Mouse (Mus musculus): ENCODE results near the gene Vamp2.

The Vamp2 gene

DNA sequence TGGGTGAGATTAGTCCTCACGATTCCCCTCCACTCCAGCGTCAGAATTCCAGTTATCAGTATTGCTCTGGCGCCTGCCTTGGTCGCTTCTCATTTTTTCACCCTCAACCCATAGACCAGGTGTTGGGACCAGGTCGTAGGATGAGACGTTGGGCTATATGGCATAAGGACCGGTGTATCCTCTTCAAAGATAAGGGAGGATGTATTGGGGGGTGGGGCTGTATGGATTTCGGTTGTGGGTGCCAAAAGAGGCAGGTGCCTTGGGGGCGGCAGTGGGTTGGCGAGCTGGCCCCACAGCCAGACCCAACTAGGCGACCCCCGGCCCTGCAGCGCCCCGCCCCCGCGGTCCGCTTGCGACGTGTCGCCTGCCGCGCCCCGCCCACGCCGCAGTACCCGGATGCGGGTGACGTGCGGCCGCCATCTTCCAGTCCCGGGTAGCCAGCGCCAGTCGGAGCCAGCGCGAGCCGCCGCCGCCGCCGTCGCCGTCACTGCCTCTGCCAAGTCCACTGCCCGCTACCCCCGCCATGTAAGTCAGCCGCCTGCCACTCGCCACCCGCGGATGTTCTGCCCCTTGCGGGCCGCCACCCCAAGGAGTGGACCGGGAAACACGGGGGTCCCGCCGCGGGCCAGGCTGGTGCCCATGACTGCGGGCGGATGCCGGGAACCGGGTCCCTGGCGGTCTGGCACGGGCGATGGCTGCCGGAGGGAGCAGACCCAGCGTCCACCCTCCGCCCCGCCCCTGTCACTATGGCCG lies at the start of gene Vamp2:
Vamp2 (plus strand) TSS at position 388 of the 753 bp plus-strand sequence.
- peak; percentile 94 for DNase-seq (ENCODE audit: extremely low spot score, low spot score)

- peak; percentile 89 for DNase-seq (ENCODE audit: extremely low spot score, low spot score)
These were observed 42.5 kb upstream of the Vamp2 start, which contains the start of gene Aurkb for GRCm38 (mm10) chr11:69045531-69046394. Gene Aurkb, plus strand, starts transcription at chr11:69045647.

GRCm38 (mm10) chr11:69046395-69046774 lies 41.9 kb upstream of the Vamp2 start:
- DNase-seq (ENCODE audit: extremely low spot score, low spot score): no peak

DNA sequence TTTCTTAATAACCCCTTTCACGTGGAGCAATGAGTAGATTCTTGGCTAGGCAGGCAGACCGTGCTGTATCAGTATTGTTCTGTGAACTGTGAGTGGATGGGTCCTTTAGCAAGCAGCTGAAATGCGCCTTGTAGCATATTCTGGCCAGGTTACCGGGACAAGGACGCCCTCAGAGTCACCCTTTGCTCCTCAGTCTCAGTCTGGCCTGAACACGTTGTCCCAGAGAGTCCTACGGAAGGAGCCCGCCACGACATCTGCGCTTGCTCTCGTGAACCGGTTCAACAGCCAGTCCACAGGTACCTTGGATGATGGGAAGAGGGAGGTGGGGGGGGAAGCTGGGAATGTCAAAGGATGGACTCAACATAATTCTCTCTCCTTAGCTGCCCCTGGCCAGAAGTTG lies 40.7 kb upstream of the Vamp2 start:
- DNase-seq (ENCODE audit: extremely low spot score, low spot score): no peak

GRCm38 (mm10) chr11:69048151-69048550 lies 40.1 kb upstream of the Vamp2 start:
- DNase-seq (ENCODE audit: extremely low spot score, low spot score): no peak

GRCm38 (mm10) chr11:69050748-69051147 lies 37.5 kb upstream of the Vamp2 start:
- DNase-seq (ENCODE audit: extremely low spot score, low spot score): no peak

DNA sequence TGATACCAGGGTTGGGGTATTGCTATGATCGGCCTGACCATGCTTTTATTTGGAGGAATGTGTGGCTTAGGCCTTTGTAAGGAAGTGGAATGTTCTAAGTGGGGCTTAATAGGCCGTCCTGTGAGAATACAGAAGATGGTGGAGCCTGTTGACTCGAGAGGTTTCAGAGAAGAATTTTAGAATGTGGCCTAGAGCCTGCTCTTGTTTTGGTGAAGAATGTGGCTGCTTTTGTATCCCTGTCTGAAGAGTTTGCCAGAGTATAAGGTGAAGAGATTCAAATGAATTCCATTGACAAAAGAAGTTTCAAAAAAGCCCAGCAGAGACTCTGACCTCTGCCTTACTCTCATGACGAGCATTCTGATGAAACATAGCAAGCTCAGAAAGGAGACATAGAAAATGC lies 36.5 kb upstream of the Vamp2 start:
- DNase-seq (ENCODE audit: extremely low spot score, low spot score): no peak

DNA sequence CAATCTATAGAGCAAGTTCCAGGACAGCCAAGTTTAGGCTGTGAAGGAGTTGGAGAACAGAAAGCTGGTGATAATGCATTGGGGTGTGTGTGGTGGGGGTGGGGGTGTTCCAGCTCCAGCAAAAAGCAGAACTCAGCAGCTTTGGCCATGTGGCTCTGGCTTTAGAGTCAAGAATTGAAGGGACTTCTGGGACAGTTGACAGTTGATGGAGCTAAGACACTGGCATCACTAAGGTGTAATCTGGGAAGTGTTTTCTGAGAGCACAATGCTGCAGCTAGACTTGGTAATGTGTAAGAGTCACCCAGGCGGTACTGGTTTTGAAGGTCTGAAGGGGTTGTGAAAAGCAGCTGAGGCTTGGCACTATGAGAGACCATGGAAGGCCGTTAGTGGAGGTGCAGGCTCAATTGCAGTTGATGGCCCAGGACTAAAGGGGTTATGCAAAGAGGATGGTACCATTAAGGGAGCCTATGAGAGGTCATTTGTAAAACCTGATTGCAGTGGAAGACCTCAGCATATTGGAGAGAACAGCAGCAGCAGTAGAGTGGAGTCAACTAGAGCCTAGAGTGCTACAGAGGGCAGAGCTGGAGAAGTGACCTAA lies 35.4 kb upstream of the Vamp2 start:
- DNase-seq (ENCODE audit: extremely low spot score, low spot score): no peak

DNA sequence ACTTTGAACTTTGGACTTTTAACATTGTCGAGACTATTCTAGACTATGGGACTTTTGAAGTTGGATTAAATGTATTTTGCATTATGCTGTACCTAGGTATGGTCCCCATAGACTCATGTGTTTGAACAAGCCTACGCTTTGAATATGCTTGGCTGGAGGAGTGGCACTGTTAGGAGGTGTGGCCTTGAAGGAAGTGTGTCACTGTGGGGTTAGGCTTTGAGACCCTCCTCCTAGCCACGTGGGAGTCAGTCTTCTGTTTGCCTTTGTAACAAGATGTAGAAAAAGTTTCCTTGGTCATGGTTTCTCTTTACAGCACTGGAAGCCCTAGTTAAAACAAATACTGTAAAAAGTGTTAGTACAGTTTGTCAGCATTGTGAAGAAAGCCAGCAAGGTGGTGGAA lies 34.4 kb upstream of the Vamp2 start:
- DNase-seq (ENCODE audit: extremely low spot score, low spot score): no peak

GRCm38 (mm10) chr11:69058265-69058664 lies 30.0 kb upstream of the Vamp2 start:
- no peak for DNase-seq (ENCODE audit: extremely low spot score, low spot score)

DNA sequence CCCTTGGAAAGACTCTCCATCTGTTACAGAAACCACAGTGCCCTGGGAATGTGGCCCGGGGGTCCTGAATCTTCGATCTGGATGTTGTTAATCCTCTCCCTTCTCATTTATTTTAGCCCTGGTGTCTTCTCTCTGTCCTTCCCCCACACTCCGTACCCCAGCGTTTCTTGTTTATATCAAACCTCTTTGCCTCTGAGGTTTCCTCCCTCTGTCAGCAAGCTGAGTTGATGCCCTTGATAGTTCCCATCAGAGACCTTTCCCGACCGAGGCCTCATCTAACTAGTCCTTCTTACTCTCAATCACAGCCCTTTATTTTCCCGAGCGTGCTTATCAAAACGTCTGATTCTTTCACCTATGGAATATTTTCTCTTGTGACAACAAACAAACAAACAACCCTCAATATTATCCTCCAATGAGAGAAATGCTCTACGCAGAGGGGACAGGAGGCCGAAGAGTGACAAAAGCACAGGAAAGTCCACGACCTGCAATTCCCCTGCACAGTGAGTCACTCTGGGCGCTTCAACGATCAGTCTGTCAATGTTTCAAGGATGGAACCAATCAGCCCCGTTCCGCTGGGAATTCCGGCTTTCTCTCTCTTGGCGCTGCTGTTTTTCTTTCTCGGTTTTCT lies 29.4 kb upstream of the Vamp2 start:
- DNase-seq (ENCODE audit: extremely low spot score, low spot score): no peak

- peak; percentile 93 for DNase-seq (ENCODE audit: extremely low spot score, low spot score)
These were observed 28.8 kb upstream of the Vamp2 start, which contains the start of gene Borcs6 for GRCm38 (mm10) chr11:69059357-69059974. Gene Borcs6, plus strand, starts transcription at chr11:69059717.

DNA sequence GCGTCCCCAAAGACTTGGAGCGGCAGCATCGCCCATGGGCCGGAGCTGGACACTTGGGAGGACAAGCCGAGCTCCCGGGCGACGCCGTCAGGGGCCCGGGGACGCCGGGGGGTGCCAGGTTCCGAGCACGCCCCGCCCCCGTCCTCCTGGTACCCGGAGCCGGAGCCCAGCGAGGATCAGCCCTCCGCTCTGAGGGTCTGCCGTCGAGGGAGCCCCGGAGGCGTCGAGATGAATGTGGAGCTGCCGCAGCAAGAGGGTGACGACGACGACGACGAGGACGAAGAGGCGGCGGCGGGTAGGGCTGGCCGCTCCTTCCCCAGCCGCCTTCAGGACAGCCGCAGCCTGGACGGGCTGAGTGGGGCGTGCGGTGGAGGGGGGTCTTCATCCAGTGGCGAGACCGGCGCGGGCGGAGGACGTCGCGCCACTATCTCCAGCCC lies 28.3 kb upstream of the Vamp2 start:
- DNase-seq (ENCODE audit: extremely low spot score, low spot score): no peak

DNA sequence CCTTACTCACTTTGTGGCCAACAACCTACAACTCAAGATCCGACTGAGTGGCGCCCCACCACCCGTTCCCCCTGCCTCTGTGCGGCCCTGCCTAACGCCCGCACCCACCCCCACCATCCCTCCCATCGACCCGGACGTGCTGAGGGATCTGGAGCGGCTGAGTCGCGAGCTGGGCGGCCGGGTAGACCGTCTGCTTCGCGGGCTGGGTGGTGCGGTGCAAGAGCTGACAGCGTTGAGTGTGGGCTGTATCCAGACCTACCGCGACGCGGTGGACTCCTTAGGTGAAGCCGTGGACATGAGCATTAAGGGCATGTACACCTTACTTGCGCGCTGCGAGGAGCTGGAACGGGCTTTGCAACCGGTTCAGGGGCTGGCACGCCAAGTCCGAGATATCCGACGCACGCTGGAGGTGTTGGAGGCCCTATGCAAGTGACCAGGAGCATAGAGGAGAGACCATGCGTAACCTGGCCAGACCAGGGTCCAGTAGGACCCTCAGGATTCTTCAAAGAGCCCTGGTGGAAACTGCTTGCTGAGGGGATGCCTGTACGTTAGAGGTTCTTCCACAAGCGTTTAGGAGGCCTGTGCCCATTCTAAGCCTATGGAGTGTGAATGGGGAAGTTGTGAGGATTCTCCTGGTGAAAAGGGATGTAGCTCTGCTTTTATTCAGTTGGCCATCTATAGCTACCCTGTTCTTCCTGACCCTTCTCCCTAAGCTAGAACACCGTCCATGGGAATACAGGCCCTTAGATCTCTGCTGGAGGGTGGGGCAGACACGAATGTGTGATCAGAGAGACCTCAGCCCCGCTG lies 27.6 kb upstream of the Vamp2 start:
- peak; percentile 53 for DNase-seq (ENCODE audit: extremely low spot score, low spot score)

DNA sequence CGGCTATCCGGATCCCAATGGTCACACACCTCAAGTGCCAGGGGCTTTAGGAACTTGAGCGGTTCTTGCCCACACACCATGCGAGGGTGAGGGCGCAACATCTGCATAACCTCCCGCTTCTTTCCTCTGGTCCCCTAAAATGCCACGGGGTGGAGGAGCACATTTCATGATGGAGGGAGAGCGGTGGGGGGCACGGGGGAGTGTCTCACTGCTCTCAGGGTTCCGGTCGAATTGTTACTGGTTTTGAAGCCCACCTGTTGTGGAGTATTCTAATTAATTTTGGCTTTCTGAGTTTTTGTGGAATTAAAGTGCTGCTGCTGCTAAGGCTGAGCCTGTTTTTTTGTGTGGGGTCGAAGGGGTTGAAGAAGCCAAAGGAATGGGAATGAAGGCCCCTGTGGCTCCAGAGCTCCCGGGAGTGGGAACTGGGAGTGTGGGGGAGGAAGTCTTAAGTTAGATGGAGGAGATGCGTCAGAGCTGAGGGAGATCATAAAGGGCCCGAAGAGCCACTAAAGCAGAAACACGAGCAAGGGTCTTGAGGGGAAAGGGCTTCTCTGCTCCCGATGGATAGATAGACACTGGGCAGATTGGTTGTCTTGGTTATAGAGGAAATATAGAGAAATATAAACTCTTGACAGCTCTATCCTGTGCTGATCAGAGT lies 26.9 kb upstream of the Vamp2 start:
- DNase-seq (ENCODE audit: extremely low spot score, low spot score): peak; percentile 44

- DNase-seq (ENCODE audit: extremely low spot score, low spot score): peak; percentile 78
These were observed 26.0 kb upstream of the Vamp2 start for GRCm38 (mm10) chr11:69062194-69062760.

DNA sequence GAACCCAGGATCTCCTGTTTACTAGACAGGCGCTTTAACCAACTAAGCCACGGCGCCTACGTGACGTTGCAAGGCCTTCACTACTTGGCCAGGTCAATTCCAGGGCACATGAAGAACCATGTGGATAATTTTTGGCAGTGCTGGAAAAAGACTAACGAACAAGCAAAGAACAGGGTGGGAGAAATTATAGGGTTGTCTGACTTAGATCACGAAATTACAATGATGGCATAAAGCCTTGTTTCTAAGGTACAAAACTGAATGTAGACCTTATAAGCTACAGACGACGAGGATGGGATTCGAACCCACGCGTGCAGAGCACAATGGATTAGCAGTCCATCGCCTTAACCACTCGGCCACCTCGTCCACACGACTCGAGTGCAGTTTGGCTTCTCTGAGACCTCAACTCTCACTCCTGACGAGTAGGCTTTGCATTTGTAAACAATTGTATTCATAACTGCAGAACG lies 25.5 kb upstream of the Vamp2 start:
- peak; percentile 98 for DNase-seq (ENCODE audit: extremely low spot score, low spot score)

- DNase-seq (ENCODE audit: extremely low spot score, low spot score): peak; percentile 98
These were observed 24.7 kb upstream of the Vamp2 start for GRCm38 (mm10) chr11:69063413-69064201.
